Mouse (Mus musculus) central nervous system, embryonic 18 days (tissue): ENCODE measurements around the gene Cfb. TPM values are rescaled to one million over a fixed set of nuclear protein-coding genes. Genes with fewer than 3 reads are reported as not detected.

Source experiments
- polyA plus RNA-seq: library from polyadenylated mRNA; depleted of rRNA; stranded (reverse); fragments of >200 nt; gene quantifications from 2 replicates; pipeline ENCODE4 v1.2.3, GENCODE M21; 2012; rRNA removed

Cfb gene
- polyA plus RNA-seq, result 0.29 and 2.0 TPM in 2 replicates

DNA sequence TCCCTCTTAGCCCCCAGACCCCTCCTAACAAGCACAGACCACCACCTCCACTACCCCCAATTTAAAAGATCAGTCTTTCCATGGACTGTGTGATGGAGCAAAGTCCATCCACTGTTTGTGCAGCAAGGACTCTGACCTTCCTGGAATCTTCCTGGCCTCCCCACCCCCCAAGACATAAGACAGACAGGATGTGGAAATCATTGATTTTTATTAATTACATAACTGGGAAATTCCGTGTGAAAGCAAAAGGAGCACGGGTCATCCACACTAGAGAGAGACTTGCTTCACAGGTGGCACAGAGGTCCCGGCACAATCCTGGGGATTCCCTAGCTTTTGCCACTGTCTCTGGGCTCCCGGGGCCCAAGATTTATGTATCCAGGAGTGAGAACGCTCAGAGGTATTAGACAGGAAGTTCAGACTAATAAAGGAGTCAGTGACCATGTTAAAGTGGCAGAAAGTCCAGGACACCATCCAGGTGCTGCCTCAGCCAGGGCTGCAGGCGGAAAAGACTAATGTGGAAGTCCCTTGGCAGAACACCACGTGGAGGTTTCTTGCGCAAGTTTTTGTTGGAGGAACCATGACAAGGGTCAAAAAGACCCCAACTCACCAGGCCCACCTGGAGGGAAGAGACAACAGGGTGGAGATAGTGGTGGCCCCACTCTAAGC, at the start of gene Cfb:
Gene Cfb (minus strand): TSS at position 103 of the 666 bp plus-strand sequence.

GRCm38 (mm10) chr17:34898160-34898586, 35.9 kb upstream of the Cfb start, which contains the start of the genes C2 and Ehmt2:
TSS of gene C2 (minus strand) at chr17:34898265.
TSS of gene Ehmt2 (plus strand) at chr17:34898469.

GRCm38 (mm10) chr17:34881683-34882310, 19.5 kb upstream of the Cfb start, which contains the start of gene Gm20547:
TSS of gene Gm20547 (minus strand) at chr17:34882042.

GRCm38 (mm10) chr17:34879336-34879879, 17.1 kb upstream of the Cfb start, which contains the start of gene Zbtb12:
TSS of gene Zbtb12 (plus strand) at chr17:34879483.

DNA sequence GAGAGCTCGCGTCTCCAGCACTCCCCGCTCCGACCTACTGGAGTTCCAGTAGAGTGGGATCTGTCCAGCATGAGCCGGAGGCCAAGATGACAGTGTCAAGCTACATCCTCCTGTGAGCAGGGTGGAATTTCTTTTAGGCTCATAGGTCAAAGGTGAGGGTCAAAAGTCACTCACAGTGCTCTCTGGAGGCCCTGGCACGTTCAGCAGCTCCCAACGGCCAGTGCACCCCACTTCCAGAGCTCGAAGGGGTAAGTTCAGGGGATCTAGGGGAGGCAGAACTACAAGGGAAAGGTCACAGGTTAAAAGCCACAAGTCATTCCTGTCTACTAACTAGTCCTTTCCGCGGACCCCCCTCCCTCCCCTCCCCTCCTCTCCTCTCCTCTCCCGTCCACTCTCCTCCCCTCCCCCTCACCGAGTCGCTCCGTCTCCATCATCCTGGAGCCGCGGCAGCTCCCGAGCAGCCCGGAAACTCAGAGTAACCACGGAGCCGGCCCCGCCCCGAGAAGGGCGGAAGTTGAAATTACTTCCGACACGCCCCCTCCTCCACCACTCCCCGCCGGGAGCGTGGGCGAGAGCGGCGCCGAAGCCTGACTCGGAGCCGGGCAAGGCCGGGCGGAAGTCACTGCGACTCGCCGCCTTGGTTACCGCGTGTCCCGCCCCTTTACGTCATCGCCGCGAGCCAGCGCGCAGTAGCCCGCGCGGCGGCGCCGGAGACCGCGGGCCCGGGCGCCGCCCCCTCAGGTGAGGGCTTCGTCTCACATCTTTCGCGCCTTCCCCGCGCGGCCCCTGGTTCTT, 12.4 kb downstream of the Cfb start, which contains the start of the genes Skiv2l and Nelfe:
Gene Skiv2l (minus strand): TSS at position 489 of the 795 bp plus-strand sequence.
Gene Nelfe (plus strand): TSS at position 670 of the 795 bp plus-strand sequence.

GRCm38 (mm10) chr17:34836856-34837221, 25.5 kb downstream of the Cfb start, which contains the start of the genes Stk19 and Dxo:
TSS of gene Stk19 (minus strand) at chr17:34836945.
TSS of gene Dxo (plus strand) at chr17:34837019.

Other genes starting within 250 kb of the Cfb start
- gene Egfl8, start 246.5 kb downstream of the Cfb start, polyA plus RNA-seq, result 5.5 and 12.4 TPM in 2 replicates
- 22.4 and 24.5 TPM in 2 replicates for gene Ppt2, start 234.0 kb downstream of the Cfb start, polyA plus RNA-seq
- gene Prrt1, start 233.0 kb downstream of the Cfb start, polyA plus RNA-seq, result 66.0 and 82.7 TPM in 2 replicates
- 5.0 and 5.4 TPM in 2 replicates for gene Fkbpl, start 217.8 kb downstream of the Cfb start, polyA plus RNA-seq
- 95.0 and 101 TPM in 2 replicates for gene Atf6b, start 215.4 kb downstream of the Cfb start, polyA plus RNA-seq
- 1.2 and 1.4 TPM in 2 replicates for gene Tnxb, start 192.0 kb downstream of the Cfb start, polyA plus RNA-seq
- 0.63 and 1.0 TPM in 2 replicates for gene C4b, start 118.6 kb downstream of the Cfb start, polyA plus RNA-seq
- gene Cyp21a1, start 58.0 kb downstream of the Cfb start, polyA plus RNA-seq, result 0.08 TPM in 1 of 2 replicates, not detected in the other
- 75.7 and 76.3 TPM in 2 replicates for gene Stk19, start 25.6 kb downstream of the Cfb start, polyA plus RNA-seq
- 61.1 and 67.6 TPM in 2 replicates for gene Dxo, start 25.5 kb downstream of the Cfb start, polyA plus RNA-seq
- 89.7 and 90.9 TPM in 2 replicates for gene Skiv2l, start 12.3 kb downstream of the Cfb start, polyA plus RNA-seq
- gene Nelfe, start 12.1 kb downstream of the Cfb start, polyA plus RNA-seq, result 50.7 and 54.7 TPM in 2 replicates
- 73.3 and 74.1 TPM in 2 replicates for gene Zbtb12, start 17.0 kb upstream of the Cfb start, polyA plus RNA-seq
- gene Gm20547, start 19.5 kb upstream of the Cfb start, polyA plus RNA-seq, result 0.29 TPM in 1 of 2 replicates, not detected in the other
- 2.4 and 3.2 TPM in 2 replicates for gene C2, start 35.7 kb upstream of the Cfb start, polyA plus RNA-seq
- gene Ehmt2, start 36.0 kb upstream of the Cfb start, polyA plus RNA-seq, result 311 and 328 TPM in 2 replicates
- 0.04 and 0.06 TPM in 2 replicates for gene Slc44a4, start 51.9 kb upstream of the Cfb start, polyA plus RNA-seq
- 30.5 and 30.9 TPM in 2 replicates for gene Neu1, start 68.7 kb upstream of the Cfb start, polyA plus RNA-seq
- 8.8 and 9.7 TPM in 2 replicates for gene Hspa1b, start 96.7 kb upstream of the Cfb start, polyA plus RNA-seq
- gene Gm20481, start 107.4 kb upstream of the Cfb start, polyA plus RNA-seq, result not detected in 2 replicates
- gene Hspa1a, start 109.6 kb upstream of the Cfb start, polyA plus RNA-seq, result 13.2 and 13.5 TPM in 2 replicates
- 0.62 and 0.90 TPM in 2 replicates for gene Hspa1l, start 110.2 kb upstream of the Cfb start, polyA plus RNA-seq
- 93.6 and 101 TPM in 2 replicates for gene Lsm2, start 119.3 kb upstream of the Cfb start, polyA plus RNA-seq
- gene Vars, start 138.5 kb upstream of the Cfb start, polyA plus RNA-seq, result 78.1 and 85.3 TPM in 2 replicates
- 0.48 TPM in 2 replicates for gene Vwa7, start 154.1 kb upstream of the Cfb start, polyA plus RNA-seq
- gene Sapcd1, start 165.5 kb upstream of the Cfb start, polyA plus RNA-seq, result 2.1 and 2.3 TPM in 2 replicates
- gene Msh5, start 184.2 kb upstream of the Cfb start, polyA plus RNA-seq, result 2.7 and 3.0 TPM in 2 replicates
- gene Clic1, start 187.4 kb upstream of the Cfb start, polyA plus RNA-seq, result 45.7 and 47.6 TPM in 2 replicates
- 243 and 254 TPM in 2 replicates for gene Ddah2, start 196.5 kb upstream of the Cfb start, polyA plus RNA-seq
- 2.1 TPM in 1 of 2 replicates, not detected in the other for gene Ly6g6c, start 202.9 kb upstream of the Cfb start, polyA plus RNA-seq
- gene Mpig6b, start 203.7 kb upstream of the Cfb start, polyA plus RNA-seq, result 0.03 and 0.10 TPM in 2 replicates
- 6.6 and 10.1 TPM in 2 replicates for gene Ly6g6e, start 214.4 kb upstream of the Cfb start, polyA plus RNA-seq
- gene Ly6g6d, start 215.5 kb upstream of the Cfb start, polyA plus RNA-seq, result 1.3 and 1.6 TPM in 2 replicates
- 0.09 and 0.19 TPM in 2 replicates for gene Ly6g6f, start 223.1 kb upstream of the Cfb start, polyA plus RNA-seq
- 110 and 114 TPM in 2 replicates for gene Abhd16a, start 226.7 kb upstream of the Cfb start, polyA plus RNA-seq
- not detected in 2 replicates for gene Ly6g5c, start 245.8 kb upstream of the Cfb start, polyA plus RNA-seq